28 mouse cellular contexts compared by ENCODE assay signal in genomic region chr1:74106214-74106613, GRCm38 (mm10). TPM values are rescaled to one million over a fixed set of nuclear protein-coding genes. Genes with fewer than 3 reads are reported as not detected.
DNase-seq lines count a peak whose midpoint lies in the region; ATAC-seq and TF ChIP-seq lines count a peak whose summit lies in the region.
"Had no signal": no experiment of that assay in that cellular context is flagged by ENCODE, and none has a peak within 500 bp of the region (broad histone marks: within the 10 kb centered on the region; RNA-seq: fewer than 3 reads in every experiment).

No protein-coding gene starts in this region.

- no peaks in the 10 kb centered on the region for H3K9me3 ChIP-seq in forebrain, embryonic 10.5 days
- no peaks in the 10 kb centered on the region for H3K9me3 ChIP-seq in forebrain, embryonic 16.5 days (ENCODE audit: control insufficient read depth, low read length)
- no peaks in the 10 kb centered on the region for H3K9me3 ChIP-seq in ES-Bruce4 (replicated peaks; ENCODE audit: control insufficient read depth, insufficient read depth, low read length, poor library complexity, severe bottlenecking)
- no peaks in the 10 kb centered on the region for H3K9me3 ChIP-seq in embryonic facial prominence, embryonic 10.5 days
- H3K9me3 ChIP-seq in limb, embryonic 14.5 days (ENCODE audit: control insufficient read depth, low read length), result no peaks in the 10 kb centered on the region
- H3K9me3 ChIP-seq: embryonic facial prominence, embryonic 15.5 days; forebrain, embryonic 13.5 days; heart, embryonic 12.5 days; liver, embryonic 12.5 days; megakaryocyte, embryonic 14.5 days; midbrain, embryonic 13.5 days; stomach, embryonic 15.5 days had no signal

- no peak overlapping the region for H3K9ac ChIP-seq in forebrain, embryonic 16.5 days (replicated peaks; ENCODE audit: low read depth, low read length)
- H3K9ac ChIP-seq in ES-Bruce4 (ENCODE audit: low read depth, poor library complexity, severe bottlenecking), result no peak overlapping the region
- H3K9ac ChIP-seq in limb, embryonic 14.5 days (ENCODE audit: low read depth, low read length, severe bottlenecking), result no peak overlapping the region
- H3K9ac ChIP-seq: embryonic facial prominence, embryonic 15.5 days; forebrain, embryonic 13.5 days; heart, embryonic 12.5 days; hindbrain, embryonic 14.5 days; liver, embryonic 12.5 days; liver, postnatal 0 days; midbrain, embryonic 13.5 days; stomach, embryonic 15.5 days had no signal

- no peak for ATAC-seq in forebrain, embryonic 16.5 days
- ATAC-seq in limb, embryonic 14.5 days (ENCODE audit: low FRiP score, low read depth), result peak; percentile 54; the same call in 1 of the 2 replicates
- ATAC-seq in CD4-positive, CD25-positive, alpha-beta regulatory T cell, adult 4 months, result no peak
- ATAC-seq: activated CD4-positive, CD25-positive, alpha-beta regulatory T cell, adult 4 months; forebrain, embryonic 13.5 days; inflammation-experienced regulatory T-cells, adult 6 months; liver, embryonic 12.5 days; liver, postnatal 0 days; midbrain, embryonic 13.5 days had no signal

- TF ChIP-seq EP300 in ES-Bruce4 (IDR thresholded peaks at IDR 0.05; ENCODE audit: insufficient read depth, low read depth, low read length), result peak; percentile 78

- H3K36me3 ChIP-seq in forebrain, embryonic 10.5 days (replicated peaks), result no peaks in the 10 kb centered on the region
- H3K36me3 ChIP-seq in forebrain, embryonic 16.5 days (ENCODE audit: control insufficient read depth, insufficient read depth), result no peaks in the 10 kb centered on the region
- no peaks in the 10 kb centered on the region for H3K36me3 ChIP-seq in ES-Bruce4 (ENCODE audit: control insufficient read depth, insufficient read depth, low read length, poor library complexity, severe bottlenecking)
- no peaks in the 10 kb centered on the region for H3K36me3 ChIP-seq in embryonic facial prominence, embryonic 10.5 days (replicated peaks)
- H3K36me3 ChIP-seq in limb, embryonic 14.5 days (ENCODE audit: control insufficient read depth, insufficient read depth, low read length), result no peaks in the 10 kb centered on the region
- H3K36me3 ChIP-seq: embryonic facial prominence, embryonic 15.5 days; heart, embryonic 12.5 days; liver, embryonic 12.5 days; midbrain, embryonic 13.5 days; stomach, embryonic 15.5 days had no signal

- no peak overlapping the region for H3K4me2 ChIP-seq in forebrain, embryonic 16.5 days (ENCODE audit: low read length)
- no peak overlapping the region for H3K4me2 ChIP-seq in limb, embryonic 14.5 days (replicated peaks; ENCODE audit: low read depth, low read length, severe bottlenecking)
- H3K4me2 ChIP-seq: embryonic facial prominence, embryonic 15.5 days; forebrain, embryonic 13.5 days; heart, embryonic 12.5 days; hindbrain, embryonic 14.5 days; liver, embryonic 12.5 days; midbrain, embryonic 13.5 days; stomach, embryonic 15.5 days had no signal

- 69% methylated on average over 6 of the region's 6 CpGs for WGBS in forebrain, embryonic 10.5 days
- WGBS in forebrain, embryonic 16.5 days, result 76% methylated on average over 6 of the region's 6 CpGs
- 69% methylated on average over 6 of the region's 6 CpGs for WGBS in embryonic facial prominence, embryonic 10.5 days
- WGBS in limb, embryonic 14.5 days, result 30% methylated on average over 6 of the region's 6 CpGs

- peaks cover 80% of the 10 kb centered on the region for H3K4me1 ChIP-seq in forebrain, embryonic 10.5 days
- peaks cover 32% of the 10 kb centered on the region for H3K4me1 ChIP-seq in forebrain, embryonic 16.5 days (replicated peaks; ENCODE audit: control insufficient read depth, insufficient read depth, low read length)
- peaks cover 12% of the 10 kb centered on the region for H3K4me1 ChIP-seq in ES-Bruce4 (ENCODE audit: control insufficient read depth, insufficient read depth, low read length)
- peaks cover 76% of the 10 kb centered on the region for H3K4me1 ChIP-seq in embryonic facial prominence, embryonic 10.5 days
- peaks cover 30% of the 10 kb centered on the region for H3K4me1 ChIP-seq in limb, embryonic 14.5 days (ENCODE audit: control insufficient read depth, insufficient read depth, low read length)

- no peak overlapping the region for H3K4me3 ChIP-seq in forebrain, embryonic 10.5 days
- H3K4me3 ChIP-seq in forebrain, embryonic 16.5 days (replicated peaks; ENCODE audit: low read length), result no peak overlapping the region
- no peak overlapping the region for H3K4me3 ChIP-seq in ES-Bruce4 (ENCODE audit: low read depth, low read length)
- no peak overlapping the region for H3K4me3 ChIP-seq in embryonic facial prominence, embryonic 10.5 days
- H3K4me3 ChIP-seq in limb, embryonic 14.5 days (replicated peaks; ENCODE audit: low read length), result no peak overlapping the region
- H3K4me3 ChIP-seq: embryonic facial prominence, embryonic 15.5 days; forebrain, embryonic 13.5 days; heart, embryonic 12.5 days; layer of hippocampus, adult 2 months; liver, embryonic 12.5 days; megakaryocyte, embryonic 14.5 days; midbrain, embryonic 13.5 days; stomach, embryonic 15.5 days had no signal

- peaks cover 31% of the 10 kb centered on the region for H3K27me3 ChIP-seq in forebrain, embryonic 10.5 days (ENCODE audit: poor library complexity, severe bottlenecking)
- no peaks in the 10 kb centered on the region for H3K27me3 ChIP-seq in forebrain, embryonic 16.5 days (replicated peaks; ENCODE audit: control insufficient read depth, insufficient read depth, low read length)
- H3K27me3 ChIP-seq in ES-Bruce4 (ENCODE audit: control insufficient read depth, insufficient read depth, low read length, poor library complexity, severe bottlenecking), result no peaks in the 10 kb centered on the region
- peaks cover 41% of the 10 kb centered on the region for H3K27me3 ChIP-seq in embryonic facial prominence, embryonic 10.5 days (replicated peaks; ENCODE audit: low read depth, poor library complexity, severe bottlenecking)
- H3K27me3 ChIP-seq in limb, embryonic 14.5 days (ENCODE audit: control insufficient read depth, insufficient read depth, low read length), result no peaks in the 10 kb centered on the region
- H3K27me3 ChIP-seq: embryonic facial prominence, embryonic 15.5 days; forebrain, embryonic 13.5 days; stomach, embryonic 15.5 days had no signal

- TF ChIP-seq POLR2A in ES-Bruce4 (IDR thresholded peaks at IDR 0.05; ENCODE audit: insufficient read depth, low read length), result no peak
- TF ChIP-seq POLR2A in limb, embryonic 14.5 days (IDR thresholded peaks at IDR 0.05; ENCODE audit: borderline replicate concordance, extremely low read depth, insufficient read depth, insufficient read length), result no peak

- no peak for TF ChIP-seq CTCF in ES-Bruce4 (IDR thresholded peaks at IDR 0.05; ENCODE audit: low read depth, low read length)

- DNase-seq in forebrain, embryonic 10.5 days (ENCODE audit: extremely low spot score, low spot score), result no peak
- DNase-seq in embryonic facial prominence, embryonic 10.5 days (ENCODE audit: low spot score), result no peak
- DNase-seq in limb, embryonic 14.5 days (ENCODE audit: low spot score), result no peak
- DNase-seq in spleen, postnatal 36 days (ENCODE audit: low spot score in 2 of 2), result no peak
- DNase-seq: cerebellum, adult 11-12 months; cerebellum, adult 9-11 months; gastrocnemius, postnatal 14 days; left cerebral cortex, postnatal 4 days; liver, postnatal 0 days; lung, postnatal 4 days; retina, postnatal 1 day; right cerebral cortex, postnatal 14 days; thymus, postnatal 14 days had no signal

- H3K27ac ChIP-seq in forebrain, embryonic 10.5 days, result peak overlapping the region; percentile 56
- no peak overlapping the region for H3K27ac ChIP-seq in forebrain, embryonic 16.5 days (ENCODE audit: low read length)
- no peak overlapping the region for H3K27ac ChIP-seq in ES-Bruce4 (ENCODE audit: insufficient read depth, low read length)
- peak overlapping the region; percentile 53 for H3K27ac ChIP-seq in embryonic facial prominence, embryonic 10.5 days (replicated peaks)
- no peak overlapping the region for H3K27ac ChIP-seq in limb, embryonic 14.5 days (replicated peaks; ENCODE audit: low read depth, low read length)
- H3K27ac ChIP-seq: embryonic facial prominence, embryonic 15.5 days; forebrain, embryonic 13.5 days; hindbrain, embryonic 14.5 days; layer of hippocampus, adult 2 months; liver, embryonic 12.5 days; midbrain, embryonic 13.5 days; stomach, embryonic 15.5 days had no signal

RNA-seq across cellular contexts. Expression of gene Tns1, which starts 18.0 kb away (rescaled TPM):
- polyA plus RNA-seq in forebrain, embryonic 10.5 days (2016; fragmentation: Nextera tagmentation; extraction: Ambion mirVana), result 11.6 and 15.9 TPM in 2 replicates
- 10.7 and 11.0 TPM in 2 replicates for polyA plus RNA-seq in forebrain, embryonic 16.5 days (2015; fragmentation: Nextera tagmentation; extraction: Ambion mirVana)
- polyA plus RNA-seq in ES-Bruce4 (2011; ENCODE audit: insufficient read depth, insufficient read length, low read depth, missing spikeins), result 6.5 and 9.0 TPM in 2 replicates
- polyA plus RNA-seq in embryonic facial prominence, embryonic 10.5 days (2016; fragmentation: Nextera tagmentation; extraction: Ambion mirVana), result 27.4 and 30.4 TPM in 2 replicates
- polyA plus RNA-seq in limb, embryonic 14.5 days (2012; rRNA removed), result 38.0 and 67.2 TPM in 2 replicates
- 51.3 and 55.9 TPM in 2 replicates for polyA plus RNA-seq in limb, embryonic 14.5 days (2014; fragmentation: Nextera tagmentation; extraction: Ambion mirVana)
- polyA plus RNA-seq in CD4-positive, CD25-positive, alpha-beta regulatory T cell, adult 4 months (2017; shearing (Covaris generic)), result 10 to 100 TPM; 19.0 to 40.5 TPM

RNA-seq across cellular contexts. Expression of gene Rufy4, which starts 19.1 kb away (rescaled TPM):
- polyA plus RNA-seq in forebrain, embryonic 10.5 days (2016; fragmentation: Nextera tagmentation; extraction: Ambion mirVana), result 0.27 and 0.35 TPM in 2 replicates
- 0.32 and 0.36 TPM in 2 replicates for polyA plus RNA-seq in forebrain, embryonic 16.5 days (2015; fragmentation: Nextera tagmentation; extraction: Ambion mirVana)
- not detected in 2 replicates for polyA plus RNA-seq in ES-Bruce4 (2011; ENCODE audit: insufficient read depth, insufficient read length, low read depth, missing spikeins)
- 0.06 and 0.15 TPM in 2 replicates for polyA plus RNA-seq in embryonic facial prominence, embryonic 10.5 days (2016; fragmentation: Nextera tagmentation; extraction: Ambion mirVana)
- polyA plus RNA-seq in limb, embryonic 14.5 days (2012; rRNA removed), result 0.65 and 0.72 TPM in 2 replicates
- polyA plus RNA-seq in limb, embryonic 14.5 days (2014; fragmentation: Nextera tagmentation; extraction: Ambion mirVana), result 0.46 and 0.48 TPM in 2 replicates
- not detected for polyA plus RNA-seq in CD4-positive, CD25-positive, alpha-beta regulatory T cell, adult 4 months (2017; shearing (Covaris generic))
- polyA plus RNA-seq: activated CD4-positive, CD25-positive, alpha-beta regulatory T cell, adult 4 months; inflammation-experienced regulatory T-cells, adult 6 months; small intestine, adult 2 months had no signal

RNA-seq across cellular contexts. Expression of gene Cxcr2, which starts 47.6 kb away (rescaled TPM):
- 0.05 and 0.14 TPM in 2 replicates for polyA plus RNA-seq in forebrain, embryonic 10.5 days (2016; fragmentation: Nextera tagmentation; extraction: Ambion mirVana)
- 0.06 TPM in 1 of 2 replicates, not detected in the other for polyA plus RNA-seq in forebrain, embryonic 16.5 days (2015; fragmentation: Nextera tagmentation; extraction: Ambion mirVana)
- polyA plus RNA-seq in ES-Bruce4 (2011; ENCODE audit: insufficient read depth, insufficient read length, low read depth, missing spikeins), result 0.21 and 0.27 TPM in 2 replicates
- polyA plus RNA-seq in embryonic facial prominence, embryonic 10.5 days (2016; fragmentation: Nextera tagmentation; extraction: Ambion mirVana), result 0.05 and 0.22 TPM in 2 replicates
- polyA plus RNA-seq in limb, embryonic 14.5 days (2012; rRNA removed), result 0.13 and 0.15 TPM in 2 replicates
- 0.06 TPM in 1 of 2 replicates, not detected in the other for polyA plus RNA-seq in limb, embryonic 14.5 days (2014; fragmentation: Nextera tagmentation; extraction: Ambion mirVana)
- polyA plus RNA-seq in CD4-positive, CD25-positive, alpha-beta regulatory T cell, adult 4 months (2017; shearing (Covaris generic)), result not detected

Comparison
In these comparisons a context has a peak if more than half of its experiments do, and no peak if none do; other contexts are left out.
1. H3K27ac ChIP-seq: peak in forebrain, embryonic 10.5 days (single experiment) and embryonic facial prominence, embryonic 10.5 days (single experiment); none in forebrain, embryonic 16.5 days (single experiment), ES-Bruce4 (single experiment) and limb, embryonic 14.5 days (single experiment).